Mouse (Mus musculus): ENCODE results near the gene Igflr1.

DNA sequence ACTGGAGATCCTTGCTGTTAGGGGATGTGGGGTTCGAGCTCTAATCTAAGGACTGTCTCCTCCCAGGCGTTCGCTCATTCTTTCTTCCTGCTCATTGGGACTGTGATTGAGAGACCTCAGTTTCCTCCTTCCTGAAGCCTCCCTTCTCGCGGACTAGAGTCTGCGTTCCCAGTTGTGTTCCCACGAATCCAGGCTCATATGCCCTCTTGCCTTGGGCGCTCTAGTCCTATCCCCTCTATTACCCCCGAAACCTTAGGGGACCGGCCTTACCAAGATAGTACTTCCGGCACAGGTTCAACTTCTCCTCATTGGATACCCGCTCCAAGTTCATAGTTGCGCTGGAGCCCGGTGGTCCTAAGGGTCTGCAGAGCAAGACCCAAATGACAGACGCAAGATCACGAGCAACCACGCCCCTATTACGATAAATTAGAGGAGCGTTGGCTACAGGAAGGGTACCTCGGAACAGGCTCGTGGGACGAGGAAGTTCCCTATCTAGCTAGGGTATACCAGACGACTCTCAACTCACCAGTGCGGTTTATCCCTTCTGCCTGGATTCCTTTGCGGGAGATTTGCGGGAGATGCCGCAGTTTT lies 2.6 kb upstream of the Igflr1 start:
- TF ChIP-seq POLR2A (IDR thresholded peaks at IDR 0.05; ENCODE audit: insufficient read depth, low read depth, low read length) (no peak), EP300 (IDR thresholded peaks at IDR 0.05; ENCODE audit: insufficient read depth, low read depth, low read length) (no peak)

Data from heart, adult 2 months (tissue).